Comparison of ENCODE assay signal across 8 mouse cellular contexts in the genomic region with DNA sequence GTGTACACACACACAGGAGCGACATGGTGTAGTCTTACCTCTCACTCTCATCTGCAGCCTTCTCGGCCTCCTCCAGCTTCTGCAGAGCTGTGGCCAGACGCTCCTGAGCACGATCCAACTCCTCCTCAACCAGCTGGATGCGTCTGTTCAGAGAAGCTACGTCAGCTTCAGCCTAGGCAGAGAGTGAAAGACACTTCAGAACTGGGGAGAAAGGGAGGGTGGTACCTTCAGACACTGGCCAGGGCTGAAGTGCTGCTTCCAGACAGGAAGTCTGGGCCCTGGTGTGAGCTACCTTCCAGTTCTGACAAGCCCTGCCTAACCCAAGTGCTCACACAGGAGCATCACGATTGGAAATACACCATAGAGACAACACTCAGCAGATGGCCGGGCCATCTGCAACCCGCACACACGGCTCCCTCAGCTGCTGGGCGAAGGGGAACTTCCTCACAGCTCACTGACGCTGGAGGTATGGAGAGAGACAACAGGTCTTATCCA. TPM values are rescaled to one million over a fixed set of nuclear protein-coding genes. Genes with fewer than 3 reads are reported as not detected.
A peak's percentile ranks its signal among the peaks of the same experiment; 100 is the strongest.
DNase-seq lines count a peak whose midpoint lies in the region; ATAC-seq and TF ChIP-seq lines count a peak whose summit lies in the region.

No protein-coding gene starts in this region.

- no peak for ATAC-seq in hindbrain, embryonic 14.5 days (ENCODE audit: low FRiP score)

- no peak overlapping the region; a peak in 2 of 4 replicates for H3K4me3 ChIP-seq in MEL (ENCODE audit: control insufficient read depth in 1 of 2, insufficient read depth in 1 of 2, low read depth in 2 of 2, low read length in 2 of 2)
- H3K4me3 ChIP-seq in hindbrain, embryonic 14.5 days (replicated peaks; ENCODE audit: low read length): no peak overlapping the region

- peaks cover 24% of the 10 kb centered on the region for H3K79me2 ChIP-seq in MEL (ENCODE audit: control insufficient read depth, insufficient read depth, low read length, poor library complexity)

- TF ChIP-seq RAD21 in MEL (IDR thresholded peaks at IDR 0.05; ENCODE audit: low read depth, low read length): no peak

- TF ChIP-seq EP300 in MEL (IDR thresholded peaks at IDR 0.05; ENCODE audit: low read depth in 1 of 2, low read length in 2 of 2): peak in 1 of 2 experiments; percentile 35; a peak in 1 of 4 replicates

- WGBS in hindbrain, embryonic 14.5 days: 86% methylated on average over 12 of the region's 12 CpGs

- no peak for TF ChIP-seq CTCF in MEL (IDR thresholded peaks at IDR 0.05 in 2 of 3, conservative IDR thresholded peaks at IDR 0.05 in 1 of 3; ENCODE audit: control insufficient read depth in 1 of 3, insufficient read depth in 1 of 3, low read depth in 2 of 3, low read length in 3 of 3, poor library complexity in 1 of 3, severe bottlenecking in 1 of 3)

- H3K9ac ChIP-seq in MEL (ENCODE audit: control insufficient read depth, low read depth, low read length, poor library complexity, severe bottlenecking): peak overlapping the region; percentile 13
- H3K9ac ChIP-seq in hindbrain, embryonic 14.5 days: no peak overlapping the region

- peak; percentile 13 for DNase-seq in adrenal gland, adult 2 months
- no peak for DNase-seq in adrenal gland, adult 18-20 months (ENCODE audit: low spot score in 2 of 2)
- DNase-seq in MEL (ENCODE audit: low read depth, low spot score): peak; percentile 81
- DNase-seq in frontal cortex, postnatal 36 days (ENCODE audit: low spot score in 2 of 2): peak; percentile 64 to 83
- peak; percentile 67 to 79 for DNase-seq in layer of hippocampus, adult 8-10 months (ENCODE audit: low spot score in 2 of 2)
- DNase-seq in lung, postnatal 14 days: peak; percentile 58
- no peak for DNase-seq in c-Kit-positive CD71-positive TER-119-positive erythroid progenitor cells, embryonic 14.5 days (ENCODE audit: low spot score)
- no peak for DNase-seq in hindbrain, embryonic 14.5 days (ENCODE audit: low spot score)

- H3K4me2 ChIP-seq in hindbrain, embryonic 14.5 days (replicated peaks): no peak overlapping the region

- peaks cover 10 to 26% of the 10 kb centered on the region in 2 experiments for H3K36me3 ChIP-seq in MEL (ENCODE audit: control insufficient read depth in 1 of 2, insufficient read depth in 2 of 2, low read length in 2 of 2)
- H3K36me3 ChIP-seq in hindbrain, embryonic 14.5 days (replicated peaks; ENCODE audit: control insufficient read depth, insufficient read depth): peaks cover 53% of the 10 kb centered on the region

- TF ChIP-seq POLR2A in MEL (IDR thresholded peaks at IDR 0.05; ENCODE audit: control insufficient read depth in 1 of 2, insufficient read depth in 1 of 2, low read depth in 1 of 2, low read length in 2 of 2, poor library complexity in 1 of 2): no peak

- H3K9me3 ChIP-seq in MEL (replicated peaks; ENCODE audit: insufficient read depth, low read length): no peaks in the 10 kb centered on the region
- peaks cover 7% of the 10 kb centered on the region for H3K9me3 ChIP-seq in hindbrain, embryonic 14.5 days (ENCODE audit: control insufficient read depth, low read length)

- H3K4me1 ChIP-seq in MEL (ENCODE audit: control insufficient read depth in 1 of 2, insufficient read depth in 2 of 2, low read length in 2 of 2): peaks cover 22 to 26% of the 10 kb centered on the region in 2 experiments
- peaks cover 28% of the 10 kb centered on the region for H3K4me1 ChIP-seq in hindbrain, embryonic 14.5 days (replicated peaks; ENCODE audit: control insufficient read depth, insufficient read depth, low read length)

- H3K27me3 ChIP-seq in MEL (ENCODE audit: control insufficient read depth in 1 of 2, insufficient read depth in 2 of 2, low read length in 2 of 2): no peaks in the 10 kb centered on the region
- H3K27me3 ChIP-seq in hindbrain, embryonic 14.5 days (ENCODE audit: control insufficient read depth, insufficient read depth, low read length): no peaks in the 10 kb centered on the region

- peak overlapping the region; percentile 30 for H3K27ac ChIP-seq in MEL (ENCODE audit: control insufficient read depth, low read depth, low read length)
- H3K27ac ChIP-seq in hindbrain, embryonic 14.5 days: no peak overlapping the region

TF ChIP-seq in MEL, 35 proteins besides CTCF, POLR2A, EP300 and RAD21:
- no peak for TF ChIP-seq CHD1 (IDR thresholded peaks at IDR 0.05; ENCODE audit: low read depth, low read length)
- TF ChIP-seq SMC3 (IDR thresholded peaks at IDR 0.05; ENCODE audit: low read depth, low read length): no peak
- TF ChIP-seq CHD2 (IDR thresholded peaks at IDR 0.05; ENCODE audit: low read length): no peak
- TF ChIP-seq MEF2A (IDR thresholded peaks at IDR 0.05; ENCODE audit: extremely low read depth, insufficient replicate concordance, low read depth, low read length, poor library complexity, severe bottlenecking): no peak
- peak; percentile 42; the same call in 1 of the 2 replicates for TF ChIP-seq SIN3A (IDR thresholded peaks at IDR 0.05; ENCODE audit: low read length)
- TF ChIP-seq MXI1 (IDR thresholded peaks at IDR 0.05; ENCODE audit: low read depth, low read length): peak; percentile 61; the same call in 1 of the 2 replicates
- 0 out of 2 replicates have a peak, but pooled peaks have one; percentile 35 for TF ChIP-seq ELF1 (IDR thresholded peaks at IDR 0.05; ENCODE audit: low read depth, low read length)
- 0 out of 2 replicates have a peak, but pooled peaks have one; percentile 15 for TF ChIP-seq BHLHE40 (IDR thresholded peaks at IDR 0.05; ENCODE audit: borderline replicate concordance, low read depth, low read length)
- no peak for TF ChIP-seq HCFC1 (IDR thresholded peaks at IDR 0.05; ENCODE audit: low read depth, low read length)
- TF ChIP-seq TAL1 (IDR thresholded peaks at IDR 0.05; ENCODE audit: low read length): peak; percentile 47
- TF ChIP-seq GABPA (IDR thresholded peaks at IDR 0.05; ENCODE audit: low read depth, low read length): no peak
- TF ChIP-seq NELFE (IDR thresholded peaks at IDR 0.05; ENCODE audit: low read depth, low read length): no peak
- TF ChIP-seq ETS1 (IDR thresholded peaks at IDR 0.05; ENCODE audit: low read depth, low read length): peak; percentile 39; the same call in 1 of the 2 replicates
- TF ChIP-seq ZKSCAN1 (IDR thresholded peaks at IDR 0.05; ENCODE audit: low read depth, low read length): no peak
- TF ChIP-seq USF1 (IDR thresholded peaks at IDR 0.05; ENCODE audit: low read depth, low read length): no peak
- peak; percentile 58; the same call in 1 of the 2 replicates for TF ChIP-seq TCF12 (IDR thresholded peaks at IDR 0.05; ENCODE audit: low read depth, low read length)
- no peak for TF ChIP-seq E2F4 (IDR thresholded peaks at IDR 0.05; ENCODE audit: borderline replicate concordance, low read depth, low read length)
- no peak for TF ChIP-seq POLR2AphosphoS2 (IDR thresholded peaks at IDR 0.05; ENCODE audit: low read length)
- TF ChIP-seq ZNF384 (IDR thresholded peaks at IDR 0.05; ENCODE audit: low read depth, low read length): 0 out of 2 replicates have a peak, but pooled peaks have one; percentile 2
- TF ChIP-seq TBP (IDR thresholded peaks at IDR 0.05; ENCODE audit: low read depth, low read length): no peak
- no peak for TF ChIP-seq KAT2A (conservative IDR thresholded peaks at IDR 0.05; ENCODE audit: low read depth, low read length)
- no peak for TF ChIP-seq MAZ (IDR thresholded peaks at IDR 0.05; ENCODE audit: low read depth, low read length)

RNA-seq across cellular contexts. Expression of a gene that starts 13.2 kb away (rescaled TPM):
- 100 to 1,000 TPM; 144 to 271 TPM for total RNA-seq in adrenal gland, adult 2 months (2021)
- polyA plus RNA-seq in adrenal gland, adult 2 months (2012; rRNA removed): 30.7 and 42.3 TPM in 2 replicates
- 100 to 1,000 TPM; 158 to 306 TPM for total RNA-seq in adrenal gland, adult 18-20 months (2021)
- 38.2 and 56.5 TPM in 2 replicates for total RNA-seq in MEL (2012; rRNA removed)
- polyA plus RNA-seq in MEL (2012; ENCODE audit: insufficient read depth in 1 of 2, insufficient read length in 2 of 2, low read depth in 1 of 2, low replicate concordance in 2 of 2, missing spikeins in 1 of 2): 100 to 1,000 TPM in 1 of 2 experiments, not detected in 1; 113 TPM
- total RNA-seq in layer of hippocampus, adult 8-10 months (2022): 100 to 1,000 TPM; 179 to 185 (median 182) TPM
- polyA plus RNA-seq in hindbrain, embryonic 14.5 days (2014; fragmentation: Nextera tagmentation; extraction: Ambion mirVana): 163 and 182 TPM in 2 replicates

Comparison
In these comparisons a context has a peak if more than half of its experiments do, and no peak if none do; other contexts are left out.
1. DNase-seq: peak in adrenal gland, adult 2 months (single experiment), MEL (single experiment), frontal cortex, postnatal 36 days (2 of 2), layer of hippocampus, adult 8-10 months (2 of 2) and lung, postnatal 14 days (single experiment); none in adrenal gland, adult 18-20 months (0 of 2), c-Kit-positive CD71-positive TER-119-positive erythroid progenitor cells, embryonic 14.5 days (single experiment) and hindbrain, embryonic 14.5 days (single experiment).